Mouse (Mus musculus) neural tube, postnatal 0 days (tissue): ENCODE data around the gene 3830417A13Rik. TPM values are rescaled to one million over a fixed set of nuclear protein-coding genes. Genes with fewer than 3 reads are reported as not detected.

Source experiments
- polyA plus RNA-seq: library from polyadenylated mRNA; unstranded; fragments of >200 nt; fragmentation: Nextera tagmentation; extraction: Ambion mirVana; gene quantifications from 2 replicates; pipeline ENCODE4 v1.2.1, GENCODE M21; 2015

3830417A13Rik gene
- not detected in 2 replicates for polyA plus RNA-seq

DNA sequence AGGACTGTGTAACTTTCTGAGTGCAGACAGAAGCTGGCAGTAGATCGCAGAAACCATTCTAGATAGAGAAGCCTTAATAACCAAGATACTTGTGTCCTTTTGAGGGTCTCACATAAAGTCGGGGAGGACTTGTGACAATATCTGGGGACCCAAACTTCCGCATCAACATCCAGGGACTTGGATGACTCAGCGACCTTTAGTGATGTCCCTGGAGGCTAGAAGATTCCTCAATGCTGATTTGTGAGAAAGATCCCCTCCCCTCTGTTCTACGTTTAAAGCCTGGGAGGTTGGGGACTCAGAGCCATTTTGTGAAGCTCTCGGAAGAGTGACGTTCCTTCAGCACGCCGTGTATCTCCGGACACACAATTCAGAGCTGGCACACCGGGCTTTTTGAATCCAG lies at the start of gene 3830417A13Rik:
TSS of gene 3830417A13Rik (plus strand) at position 301 of the 400 bp plus-strand sequence.

DNA sequence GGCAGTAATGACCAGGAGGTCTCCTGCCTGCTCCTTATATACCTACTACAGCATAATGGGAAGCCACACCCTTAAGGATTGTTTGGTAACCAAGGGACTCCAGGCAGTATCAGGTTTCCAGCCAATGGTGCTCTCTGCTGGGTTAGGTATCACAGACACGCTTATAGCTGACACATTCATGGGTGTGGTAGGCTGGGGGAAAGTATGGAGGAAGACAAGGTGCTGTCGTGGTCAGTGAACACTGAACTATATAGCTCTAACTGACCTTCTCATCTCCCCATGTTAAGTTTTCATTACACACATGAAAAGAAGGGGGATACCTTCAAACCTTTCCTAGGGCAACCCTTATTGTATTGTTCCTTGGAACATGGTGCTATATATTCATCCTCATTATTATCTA lies 21.2 kb upstream of the 3830417A13Rik start, which contains the start of gene Gm6760:
TSS of gene Gm6760 (minus strand) at position 101 of the 400 bp plus-strand sequence.

Other genes with a start within 250 kb of the 3830417A13Rik start
- not detected in 2 replicates for gene Gm6760, start 21.4 kb upstream of the 3830417A13Rik start, polyA plus RNA-seq
- gene Slitrk4, start 103.4 kb downstream of the 3830417A13Rik start, polyA plus RNA-seq, result 21.5 and 21.9 TPM in 2 replicates